Mouse (Mus musculus): ENCODE data around the gene Dbp.

The Dbp gene

GRCm38 (mm10) chr7:45692364-45692763 is 12.5 kb upstream of the Dbp start:
- in situ Hi-C loops (cut with MboI; ENCODE audit: low sequenced_read_pairs), result no loop called here

DNA sequence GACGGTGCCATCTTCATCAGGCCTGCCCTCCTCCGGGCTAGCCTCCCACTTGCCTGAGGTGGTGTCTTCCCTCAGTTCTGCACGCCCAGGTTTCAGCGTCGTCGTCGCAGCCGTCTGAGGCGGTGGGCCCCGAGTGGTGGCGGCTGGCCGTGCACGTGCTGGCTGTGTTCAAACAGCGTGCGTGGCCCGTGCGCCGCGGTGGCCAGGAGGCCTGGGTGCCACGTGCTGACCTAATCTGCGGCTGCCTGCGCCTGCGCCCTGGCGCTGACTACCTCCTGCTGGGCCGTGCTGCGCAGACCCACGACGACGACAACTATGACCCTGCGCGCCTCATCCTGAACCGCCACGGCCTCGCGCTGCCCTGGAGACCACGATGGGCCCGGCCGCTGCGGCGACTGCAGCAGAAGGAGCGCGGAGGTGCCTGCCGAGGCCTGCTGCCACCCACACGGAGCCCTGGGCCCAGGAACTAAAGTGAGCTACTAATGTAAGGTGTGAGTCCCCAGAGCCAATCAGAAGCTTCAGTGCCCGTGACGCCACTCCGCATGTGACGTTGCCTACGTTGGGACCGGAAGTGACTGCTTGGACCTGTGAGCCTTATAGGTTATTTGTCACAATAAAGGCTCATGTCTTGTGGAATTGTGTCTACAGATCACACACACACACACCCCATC is 10.8 kb upstream of the Dbp start, which contains the start of gene Sec1:
Gene Sec1, minus strand, starts transcription at position 482 of the 671 bp plus-strand sequence.
- in situ Hi-C loops (cut with MboI; ENCODE audit: low sequenced_read_pairs), result no loop called here

- in situ Hi-C loops (cut with MboI; ENCODE audit: low sequenced_read_pairs), result no loop called here
Measured at GRCm38 (mm10) chr7:45695098-45695497, 9.8 kb upstream of the Dbp start.

- in situ Hi-C loops (cut with MboI; ENCODE audit: low sequenced_read_pairs), result no loop called here
Measured at GRCm38 (mm10) chr7:45697894-45698293, 7.0 kb upstream of the Dbp start.

- in situ Hi-C loops (cut with MboI; ENCODE audit: low sequenced_read_pairs), result no loop called here
Measured at GRCm38 (mm10) chr7:45699523-45700141, 5.3 kb upstream of the Dbp start, which contains the start of gene Car11. TSS of gene Car11 (plus strand) at chr7:45699843.

DNA sequence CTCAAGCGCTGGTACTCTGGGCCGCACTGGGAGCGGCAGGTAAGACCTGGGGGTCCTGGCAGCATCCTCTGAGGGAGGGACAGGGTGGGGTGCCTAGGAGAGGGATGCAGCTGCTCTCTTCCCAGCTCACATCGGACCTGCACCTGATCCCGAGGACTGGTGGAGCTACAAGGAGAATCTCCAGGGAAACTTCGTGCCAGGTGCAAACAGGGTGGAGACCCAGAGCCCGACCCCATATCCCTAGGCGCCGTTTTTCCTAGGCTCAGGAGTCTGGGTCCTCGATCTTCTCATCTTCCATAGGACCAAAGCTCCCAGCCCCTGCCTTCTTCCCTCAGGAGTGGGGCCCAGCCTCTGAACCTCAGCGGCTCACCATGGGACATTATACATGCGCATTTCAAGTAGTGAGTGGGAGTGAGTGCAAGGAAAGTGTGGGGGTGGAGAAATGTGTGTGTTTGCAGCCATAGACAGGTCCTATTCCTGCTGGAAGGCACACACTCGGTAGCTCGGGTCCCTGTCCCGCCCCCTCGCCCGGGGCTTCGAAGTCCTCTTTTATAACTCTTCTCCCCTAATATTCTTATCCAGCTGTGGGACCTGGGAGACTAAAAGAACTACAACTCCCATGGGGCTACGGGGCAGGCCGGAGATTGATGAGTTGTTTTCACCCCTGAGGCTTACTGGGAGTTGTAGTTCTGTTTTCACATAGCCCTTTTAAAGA is 4.4 kb upstream of the Dbp start:
- in situ Hi-C loops (cut with MboI; ENCODE audit: low sequenced_read_pairs), result no loop called here

DNA sequence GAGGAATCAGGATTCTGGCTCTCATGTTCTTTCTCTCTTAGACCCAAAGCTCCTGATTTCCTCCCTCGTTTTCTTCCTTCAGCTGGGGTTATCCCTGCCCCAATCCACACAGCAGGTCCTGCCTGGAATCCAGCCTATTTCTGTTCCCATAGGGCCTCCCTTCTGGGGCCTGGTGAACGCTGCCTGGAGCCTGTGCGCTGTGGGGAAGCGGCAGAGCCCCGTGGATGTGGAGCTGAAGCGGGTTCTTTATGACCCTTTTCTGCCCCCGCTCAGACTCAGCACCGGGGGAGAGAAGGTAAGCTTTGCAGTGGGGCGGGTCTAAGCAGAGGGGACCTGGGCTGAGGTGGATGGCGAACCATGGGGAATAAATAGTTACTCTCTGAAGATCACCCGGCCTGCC is 3.8 kb upstream of the Dbp start:
- in situ Hi-C loops (cut with MboI; ENCODE audit: low sequenced_read_pairs), result no loop called here

GRCm38 (mm10) chr7:45701607-45702006 is 3.3 kb upstream of the Dbp start:
- in situ Hi-C loops (cut with MboI; ENCODE audit: low sequenced_read_pairs), result no loop called here

DNA sequence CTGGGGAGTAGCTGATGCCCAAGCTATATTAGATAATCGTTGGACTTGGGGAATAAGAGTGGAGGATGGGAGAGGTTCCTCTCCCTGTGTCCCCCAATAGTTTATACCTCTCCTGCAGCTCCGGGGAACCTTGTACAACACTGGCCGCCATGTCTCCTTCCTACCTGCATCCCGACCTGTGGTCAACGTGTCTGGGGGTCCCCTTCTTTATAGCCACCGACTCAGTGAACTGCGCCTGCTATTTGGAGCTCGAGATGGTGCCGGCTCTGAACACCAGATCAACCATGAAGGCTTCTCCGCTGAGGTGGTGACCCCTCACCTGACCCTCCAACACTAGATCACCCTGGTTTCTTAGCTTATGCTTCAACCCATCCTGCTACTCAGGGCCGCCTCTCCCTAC is 2.6 kb upstream of the Dbp start:
- in situ Hi-C loops (cut with MboI; ENCODE audit: low sequenced_read_pairs), result no loop called here

DNA sequence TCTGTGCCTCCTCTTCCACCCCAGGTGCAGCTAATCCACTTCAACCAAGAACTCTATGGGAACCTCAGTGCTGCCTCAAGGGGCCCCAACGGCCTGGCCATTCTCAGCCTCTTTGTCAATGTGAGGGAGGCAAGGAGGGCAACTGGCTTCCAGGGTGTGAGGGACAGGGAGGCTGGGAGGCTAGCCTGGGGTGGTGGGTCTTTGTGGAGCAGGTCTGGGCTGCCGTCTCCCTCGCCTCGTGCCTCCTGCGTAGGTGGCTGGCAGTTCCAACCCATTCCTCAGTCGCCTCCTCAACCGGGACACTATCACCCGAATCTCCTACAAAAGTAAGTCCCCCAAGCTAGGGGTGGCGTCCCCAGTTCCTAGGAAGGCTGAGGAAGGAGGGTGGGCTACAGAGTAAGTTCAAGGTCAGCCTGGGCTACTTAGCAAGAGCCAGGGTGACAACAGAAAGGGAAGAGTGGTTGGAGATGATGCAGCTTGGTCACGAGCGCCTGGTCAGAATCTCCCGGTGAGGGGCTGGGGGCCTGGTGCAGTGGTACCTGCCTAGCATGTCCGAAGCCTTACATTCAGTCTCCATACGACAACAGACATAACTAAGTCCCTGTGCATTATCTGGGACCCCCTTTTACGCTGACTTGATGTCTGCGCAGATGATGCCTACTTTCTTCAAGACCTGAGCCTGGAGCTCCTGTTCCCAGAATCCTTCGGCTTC is 1.9 kb upstream of the Dbp start:
- in situ Hi-C loops (cut with MboI; ENCODE audit: low sequenced_read_pairs), result no loop called here

GRCm38 (mm10) chr7:45703521-45704033 is 1.3 kb upstream of the Dbp start:
- in situ Hi-C loops (cut with MboI; ENCODE audit: low sequenced_read_pairs), result no loop called here

DNA sequence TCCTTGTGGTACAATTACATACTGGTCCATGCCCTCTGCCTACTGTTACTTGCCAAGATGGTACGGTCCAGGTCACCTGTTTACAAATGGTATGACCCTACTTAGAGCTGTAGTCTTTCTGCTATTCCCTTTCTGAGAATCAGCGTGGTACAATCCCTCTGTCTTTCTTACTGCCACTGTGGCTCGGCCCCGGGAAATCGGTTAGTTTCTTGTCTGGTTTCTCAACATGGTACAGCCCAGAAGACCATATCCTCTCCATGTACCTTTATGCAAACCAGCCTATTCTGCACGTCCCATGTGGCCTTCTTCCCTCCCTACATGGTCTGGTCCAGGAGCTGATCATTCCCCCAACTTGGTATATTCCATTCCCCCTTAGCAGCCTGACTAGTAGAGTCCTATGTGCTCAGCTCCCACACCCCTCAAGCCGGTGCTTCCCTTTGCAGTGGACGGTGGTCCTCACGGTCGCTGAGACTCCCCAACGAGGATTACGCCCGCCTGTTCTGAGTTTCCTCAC is 785 bp upstream of the Dbp start:
- in situ Hi-C loops (cut with MboI; ENCODE audit: low sequenced_read_pairs), result no loop called here

DNA sequence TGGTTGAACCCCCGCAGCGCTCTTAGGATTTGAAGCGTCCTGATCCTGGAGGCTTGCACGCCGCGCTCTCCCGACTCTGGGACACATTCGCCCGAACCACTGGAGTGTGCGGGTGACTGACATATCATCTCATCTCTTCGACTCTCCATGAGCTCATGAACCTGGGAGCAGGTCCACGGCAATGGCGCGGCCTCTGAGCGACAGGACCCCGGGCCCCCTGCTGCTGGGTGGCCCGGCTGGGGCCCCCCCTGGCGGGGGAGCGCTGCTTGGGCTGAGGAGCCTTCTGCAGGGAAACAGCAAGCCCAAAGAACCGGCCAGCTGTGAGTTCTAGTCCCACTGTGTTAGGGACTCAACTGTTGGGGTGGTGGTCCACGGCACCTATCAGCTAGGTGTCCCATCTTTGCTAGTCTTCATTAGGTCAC is 566 bp downstream of the Dbp start:
- in situ Hi-C loops (cut with MboI; ENCODE audit: low sequenced_read_pairs), result no loop called here

DNA sequence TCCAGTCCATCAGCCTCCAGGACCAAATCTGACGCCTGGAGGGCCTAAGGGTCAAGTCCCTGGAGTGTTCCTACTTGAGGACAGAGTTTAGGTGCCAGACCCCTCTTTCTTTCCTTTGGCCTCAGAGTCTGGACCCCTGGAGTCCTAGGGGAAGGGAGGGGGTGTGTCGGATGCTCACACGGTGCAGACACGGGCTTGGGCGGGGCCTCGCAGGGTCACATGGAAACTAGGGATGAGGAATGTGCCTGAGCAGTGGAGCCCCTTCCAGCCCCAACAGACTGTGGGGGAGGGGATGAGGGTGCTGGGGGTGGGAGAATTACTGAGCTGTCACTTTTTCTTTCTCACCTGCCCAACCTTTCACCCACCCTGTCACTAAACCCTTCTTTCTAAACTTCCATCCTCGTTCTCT is 989 bp downstream of the Dbp start:
- in situ Hi-C loops (cut with MboI; ENCODE audit: low sequenced_read_pairs), result no loop called here

DNA sequence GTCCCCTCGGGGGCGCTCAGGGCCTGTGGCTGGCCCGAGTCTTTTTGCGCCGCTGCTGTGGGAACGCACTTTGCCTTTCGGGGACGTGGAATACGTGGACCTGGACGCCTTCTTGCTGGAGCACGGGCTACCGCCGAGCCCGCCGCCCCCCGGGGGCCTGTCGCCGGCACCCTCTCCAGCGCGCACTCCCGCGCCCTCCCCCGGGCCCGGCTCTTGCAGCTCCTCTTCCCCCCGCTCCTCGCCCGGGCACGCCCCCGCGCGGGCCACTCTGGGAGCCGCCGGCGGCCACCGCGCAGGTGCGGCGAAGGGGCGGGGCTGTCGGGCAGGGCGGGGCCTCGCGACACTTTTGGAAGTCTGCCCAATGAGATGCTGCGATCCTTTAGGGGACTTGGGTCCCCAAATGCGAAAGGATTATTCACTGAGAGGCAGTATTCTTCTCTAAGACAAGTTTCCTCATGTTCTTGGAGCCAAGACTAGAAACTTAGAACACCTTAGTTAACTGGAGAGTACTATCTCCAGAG is 1.9 kb downstream of the Dbp start:
- in situ Hi-C loops (cut with MboI; ENCODE audit: low sequenced_read_pairs), result no loop called here

DNA sequence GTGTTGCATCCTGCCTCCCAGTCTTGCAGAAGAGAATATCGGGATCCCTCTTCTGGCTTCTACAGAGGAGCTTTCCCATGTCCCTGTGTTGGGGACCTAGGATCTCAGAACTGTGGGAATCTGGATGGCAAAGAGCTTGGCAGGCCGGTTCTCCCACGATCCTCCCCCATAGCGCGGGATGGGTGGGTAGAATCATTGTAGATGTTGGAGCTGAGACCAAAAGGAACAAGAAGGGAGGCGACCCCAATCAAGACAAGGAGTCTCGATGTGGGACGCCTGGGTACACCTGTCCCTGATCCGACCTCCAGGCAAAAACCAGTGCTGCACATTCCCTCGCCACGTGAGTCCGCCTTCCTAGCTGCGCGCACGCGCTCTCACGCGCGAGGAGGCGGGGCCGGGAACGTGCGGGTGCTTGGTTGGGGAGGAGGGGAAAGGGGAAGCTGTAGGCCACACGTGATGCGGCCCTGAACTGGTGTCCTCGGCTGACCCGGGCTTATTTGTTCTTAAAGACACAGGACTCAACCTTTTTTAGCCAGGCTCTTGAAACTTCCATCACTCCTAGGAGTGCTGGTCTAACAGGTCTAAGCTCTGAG is 2.6 kb downstream of the Dbp start:
- in situ Hi-C loops (cut with MboI; ENCODE audit: low sequenced_read_pairs), result no loop called here

DNA sequence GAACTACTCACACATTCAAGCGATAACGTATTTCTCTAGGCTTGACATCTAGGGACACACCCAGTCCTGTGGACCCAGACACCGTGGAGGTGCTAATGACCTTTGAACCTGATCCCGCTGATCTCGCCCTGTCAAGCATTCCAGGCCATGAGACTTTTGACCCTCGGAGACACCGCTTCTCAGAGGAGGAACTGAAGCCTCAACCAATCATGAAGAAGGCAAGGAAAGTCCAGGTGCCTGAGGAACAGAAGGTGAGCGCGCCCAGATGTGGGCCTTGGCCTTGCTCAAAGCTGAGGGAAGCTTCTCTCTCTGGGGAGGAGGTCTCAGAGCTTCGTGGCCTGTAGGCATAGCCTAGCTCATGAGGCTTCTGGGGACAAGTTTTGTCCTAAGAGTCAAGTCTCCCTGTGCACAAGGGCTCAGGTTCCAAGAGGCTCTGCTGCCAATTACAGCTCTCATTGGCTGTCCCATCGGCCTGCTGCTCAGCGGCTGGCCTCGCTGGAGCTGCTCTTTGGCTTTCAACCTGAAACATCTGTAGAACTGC is 3.4 kb downstream of the Dbp start:
- in situ Hi-C loops (cut with MboI; ENCODE audit: low sequenced_read_pairs), result no loop called here

GRCm38 (mm10) chr7:45709036-45709435 is 4.1 kb downstream of the Dbp start:
- in situ Hi-C loops (cut with MboI; ENCODE audit: low sequenced_read_pairs), result no loop called here

DNA sequence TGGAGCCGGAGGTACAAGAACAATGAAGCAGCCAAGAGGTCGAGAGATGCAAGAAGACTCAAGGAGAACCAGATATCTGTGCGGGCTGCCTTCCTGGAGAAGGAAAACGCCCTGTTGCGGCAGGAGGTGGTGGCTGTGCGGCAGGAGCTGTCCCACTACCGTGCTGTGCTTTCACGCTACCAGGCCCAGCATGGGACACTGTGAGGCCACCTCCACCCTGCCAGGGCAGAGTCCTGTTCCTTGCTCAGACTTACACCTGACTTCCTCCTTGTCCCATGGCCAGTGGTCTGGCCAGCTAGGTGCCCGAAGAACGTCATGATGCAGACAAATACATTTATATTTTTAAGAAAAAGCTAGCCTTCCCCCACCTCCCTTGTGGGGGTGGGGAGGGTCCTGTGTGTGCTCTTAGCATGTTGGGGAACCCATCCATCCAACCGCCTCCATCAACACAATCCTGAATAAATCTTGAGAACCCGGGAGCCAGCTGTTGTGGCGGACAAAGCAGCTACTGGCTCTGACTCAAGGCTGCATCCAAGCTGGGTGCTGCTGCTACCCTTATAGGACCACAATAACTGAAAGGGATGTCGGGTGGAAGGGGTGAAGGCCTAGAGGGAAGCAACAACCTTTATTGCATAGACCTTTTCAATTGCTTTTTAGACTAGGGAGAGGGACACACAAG is 4.9 kb downstream of the Dbp start:
- in situ Hi-C loops (cut with MboI; ENCODE audit: low sequenced_read_pairs), result no loop called here

Measured in CH12F3 (cell line).